Mouse (Mus musculus): ENCODE results near the gene Aatk. TPM values are rescaled to one million over a fixed set of nuclear protein-coding genes. Genes with fewer than 3 reads are reported as not detected.

The Aatk gene
- 3.7 TPM for polyA plus RNA-seq (2015; fragmentation: Illumina TruSeq; extraction: RNeasy Lipid Tissue Mini Kit (QIAGEN cat#74804); ENCODE audit: insufficient read depth, low read depth, low replicate concordance)

DNA sequence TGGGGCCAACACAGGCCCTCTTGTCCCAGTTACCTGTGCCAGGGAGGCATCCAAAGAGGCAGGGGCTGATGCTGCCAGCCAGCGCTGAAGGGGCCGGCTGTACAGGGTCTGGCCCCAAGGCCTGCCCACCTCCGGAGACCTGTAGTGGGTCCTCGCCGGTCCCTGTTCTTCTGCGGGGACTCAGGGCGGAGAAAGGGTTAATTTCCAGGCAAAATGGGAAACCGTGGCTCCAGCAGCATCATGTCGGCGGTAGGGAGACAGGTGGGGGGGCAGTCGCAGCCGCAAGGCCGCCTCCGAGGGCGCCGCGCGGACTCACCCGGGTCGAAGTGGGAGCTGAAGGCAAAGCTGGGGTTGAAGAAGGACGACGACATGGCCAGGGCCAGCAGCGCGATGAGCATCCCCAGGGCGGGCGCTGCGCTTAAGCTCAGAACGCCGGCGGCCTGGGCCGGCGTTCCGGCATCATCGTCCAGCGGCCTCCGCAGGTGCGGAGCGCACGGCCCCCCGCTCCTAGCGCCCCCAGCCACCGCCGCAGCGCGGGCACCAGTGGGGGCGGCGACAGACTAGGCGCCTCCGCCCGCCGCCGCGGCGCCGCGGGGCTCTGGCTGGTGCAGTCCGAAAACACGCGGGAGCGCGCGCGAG, at the start of gene Aatk:
Gene Aatk, minus strand, starts transcription at position 615 of the 639 bp plus-strand sequence.

DNA sequence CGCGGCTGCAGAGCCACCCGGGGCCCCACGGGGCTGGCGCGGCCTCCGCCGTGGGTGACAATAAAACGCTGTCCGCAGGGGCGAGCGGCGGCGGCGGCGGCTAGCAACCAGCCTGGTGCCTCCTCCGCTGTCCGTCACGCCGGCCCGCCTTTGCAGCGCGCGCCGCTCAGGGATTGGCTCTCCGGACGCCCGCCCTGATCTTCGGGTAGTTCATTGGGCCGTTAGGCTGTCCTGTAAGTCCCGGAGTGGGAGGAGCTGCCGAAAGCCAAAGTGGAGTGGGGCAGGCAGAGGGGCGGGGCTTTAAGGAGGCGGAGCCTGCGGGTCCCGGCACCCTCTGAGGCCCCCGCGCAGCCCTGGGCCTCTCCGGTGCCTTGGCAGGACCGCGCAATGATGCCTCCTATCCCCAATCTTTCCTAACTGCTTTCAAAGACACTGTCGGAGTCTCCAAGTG, 39.8 kb upstream of the Aatk start, which contains the start of gene Cep131:
Gene Cep131, minus strand, starts transcription at position 126 of the 451 bp plus-strand sequence.

Other genes starting within 250 kb of the Aatk start
- gene Chmp6, start 133.7 kb downstream of the Aatk start, polyA plus RNA-seq (2015; fragmentation: Illumina TruSeq; extraction: RNeasy Lipid Tissue Mini Kit (QIAGEN cat#74804); ENCODE audit: insufficient read depth, low read depth, low replicate concordance) = 7.9 TPM
- 14.7 TPM for gene Baiap2, start 104.4 kb downstream of the Aatk start, polyA plus RNA-seq (2015; fragmentation: Illumina TruSeq; extraction: RNeasy Lipid Tissue Mini Kit (QIAGEN cat#74804); ENCODE audit: insufficient read depth, low read depth, low replicate concordance)
- gene Cep131, start 39.7 kb upstream of the Aatk start, polyA plus RNA-seq (2015; fragmentation: Illumina TruSeq; extraction: RNeasy Lipid Tissue Mini Kit (QIAGEN cat#74804); ENCODE audit: insufficient read depth, low read depth, low replicate concordance) = 9.6 TPM
- 11.9 TPM for gene Tepsin, start 51.6 kb upstream of the Aatk start, polyA plus RNA-seq (2015; fragmentation: Illumina TruSeq; extraction: RNeasy Lipid Tissue Mini Kit (QIAGEN cat#74804); ENCODE audit: insufficient read depth, low read depth, low replicate concordance)
- 16.9 TPM for gene Ndufaf8, start 51.8 kb upstream of the Aatk start, polyA plus RNA-seq (2015; fragmentation: Illumina TruSeq; extraction: RNeasy Lipid Tissue Mini Kit (QIAGEN cat#74804); ENCODE audit: insufficient read depth, low read depth, low replicate concordance)
- gene Slc38a10, start 104.2 kb upstream of the Aatk start, polyA plus RNA-seq (2015; fragmentation: Illumina TruSeq; extraction: RNeasy Lipid Tissue Mini Kit (QIAGEN cat#74804); ENCODE audit: insufficient read depth, low read depth, low replicate concordance) = 29.3 TPM
- 4.6 TPM for gene Bahcc1, start 185.8 kb upstream of the Aatk start, polyA plus RNA-seq (2015; fragmentation: Illumina TruSeq; extraction: RNeasy Lipid Tissue Mini Kit (QIAGEN cat#74804); ENCODE audit: insufficient read depth, low read depth, low replicate concordance)

All from pancreas, adult 10 weeks (tissue).